Mouse (Mus musculus): ENCODE measurements at regions not wholly inside any gene's neighbourhood (a gene's known extent, or its start where the extent isn't known, plus 50 kb on each side); places are given as distances from the start of the nearest gene placed in this dataset.

- no peak overlapping the region for H3K4me3 ChIP-seq (replicated peaks)
- H3K27me3 ChIP-seq = no peaks in the 10 kb centered on the region
- no peak for ATAC-seq (replicated peaks; ENCODE audit: low FRiP score)
- no peak overlapping the region for H3K9ac ChIP-seq
- H3K27ac ChIP-seq = no peak overlapping the region
- H3K9me3 ChIP-seq (replicated peaks) = no peaks in the 10 kb centered on the region
- H3K36me3 ChIP-seq = no peaks in the 10 kb centered on the region
- 87% methylated on average over 5 of the region's 5 CpGs for WGBS
- H3K4me1 ChIP-seq = no peaks in the 10 kb centered on the region
- H3K4me2 ChIP-seq = no peak overlapping the region
Observed at GRCm38 (mm10) chr10:123997260-123997659, 733.5 kb downstream of the Fam19a2 start.

DNA sequence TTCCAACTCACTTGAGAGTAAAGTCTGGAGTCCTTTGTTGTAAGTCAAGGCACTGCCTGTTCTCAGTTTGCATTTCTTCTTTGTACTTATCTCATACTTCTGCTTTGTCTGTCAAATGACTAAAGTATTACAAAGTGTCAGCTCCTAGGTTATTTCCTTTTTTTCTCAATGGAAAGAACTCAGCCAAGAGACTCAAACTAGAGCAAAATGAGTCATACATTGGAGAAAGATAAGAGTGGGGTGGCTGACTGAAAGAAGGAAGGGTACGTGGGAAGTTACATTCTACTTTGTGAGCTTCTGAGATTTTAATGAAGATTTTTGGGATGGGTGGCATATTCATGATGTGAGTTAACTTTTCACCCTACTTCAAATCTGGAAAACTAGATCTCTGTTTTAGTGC, 735.2 kb downstream of the Fam19a2 start:
- ATAC-seq (replicated peaks; ENCODE audit: low FRiP score) = no peak
- Histone ChIP-seq H3K27me3 (no peaks in the 10 kb centered on the region), H3K9ac (no peak overlapping the region), H3K4me3 (replicated peaks) (no peak overlapping the region), H3K36me3 (no peaks in the 10 kb centered on the region), H3K9me3 (replicated peaks) (no peaks in the 10 kb centered on the region), H3K4me1 (no peaks in the 10 kb centered on the region), H3K4me2 (no peak overlapping the region), H3K27ac (no peak overlapping the region)
- WGBS = 79% methylated on average over 1 of the region's 1 CpGs

DNA sequence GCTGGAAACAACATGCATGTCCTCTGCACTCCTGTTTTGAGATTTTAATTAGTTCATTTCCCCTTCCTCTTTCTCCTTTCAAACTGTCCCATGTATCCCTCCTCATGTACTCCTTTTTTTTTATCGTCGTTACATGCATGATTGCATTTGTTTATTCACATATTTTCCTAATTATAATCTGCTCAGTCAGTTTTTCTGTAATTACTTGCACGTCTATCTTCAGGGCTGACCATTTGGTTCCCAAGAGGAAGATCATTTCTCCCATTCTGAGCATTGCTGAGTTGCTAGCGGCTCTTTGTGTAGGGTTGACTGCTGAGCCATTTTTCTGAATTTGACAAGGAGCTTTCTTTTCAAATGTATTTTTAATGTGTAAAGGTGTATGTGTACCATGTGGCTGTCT, 781.2 kb downstream of the Fam19a2 start:
- Histone ChIP-seq H3K36me3 (no peaks in the 10 kb centered on the region), H3K9me3 (replicated peaks) (no peaks in the 10 kb centered on the region), H3K9ac (no peak overlapping the region), H3K4me2 (no peak overlapping the region), H3K4me1 (no peaks in the 10 kb centered on the region), H3K27ac (no peak overlapping the region), H3K27me3 (no peaks in the 10 kb centered on the region), H3K4me3 (replicated peaks) (no peak overlapping the region)
- ATAC-seq (replicated peaks; ENCODE audit: low FRiP score) = no peak
- 73% methylated on average over 4 of the region's 4 CpGs for WGBS

GRCm38 (mm10) chr10:124045791-124046190, 782.0 kb downstream of the Fam19a2 start:
- H3K9ac ChIP-seq = no peak overlapping the region
- ATAC-seq (replicated peaks; ENCODE audit: low FRiP score) = no peak
- H3K27ac ChIP-seq = no peak overlapping the region
- no peak overlapping the region for H3K4me2 ChIP-seq
- H3K9me3 ChIP-seq (replicated peaks) = no peaks in the 10 kb centered on the region
- 77% methylated on average over 2 of the region's 2 CpGs for WGBS
- H3K4me3 ChIP-seq (replicated peaks) = no peak overlapping the region
- no peaks in the 10 kb centered on the region for H3K4me1 ChIP-seq
- H3K27me3 ChIP-seq = no peaks in the 10 kb centered on the region
- H3K36me3 ChIP-seq = no peaks in the 10 kb centered on the region

- Histone ChIP-seq H3K4me3 (replicated peaks) (no peak overlapping the region), H3K9ac (no peak overlapping the region), H3K4me1 (no peaks in the 10 kb centered on the region), H3K27me3 (no peaks in the 10 kb centered on the region), H3K27ac (no peak overlapping the region), H3K36me3 (no peaks in the 10 kb centered on the region), H3K4me2 (no peak overlapping the region), H3K9me3 (replicated peaks) (no peaks in the 10 kb centered on the region)
- 0 out of 2 replicates have a peak, but pooled peaks have one; percentile 12 for ATAC-seq (replicated peaks; ENCODE audit: low FRiP score)
- 69% methylated on average over 3 of the region's 3 CpGs for WGBS
Observed at GRCm38 (mm10) chr10:124082756-124083155, 819.0 kb downstream of the Fam19a2 start.

- H3K27me3 ChIP-seq = no peaks in the 10 kb centered on the region
- no peak overlapping the region for H3K4me2 ChIP-seq
- 83% methylated on average over 10 of the region's 10 CpGs for WGBS
Observed at GRCm38 (mm10) chr10:124090547-124090946, 826.8 kb downstream of the Fam19a2 start.

GRCm38 (mm10) chr10:124091364-124091763, 827.6 kb downstream of the Fam19a2 start:
- Histone ChIP-seq H3K4me3 (replicated peaks) (no peak overlapping the region), H3K4me1 (no peaks in the 10 kb centered on the region), H3K36me3 (no peaks in the 10 kb centered on the region), H3K9me3 (replicated peaks) (no peaks in the 10 kb centered on the region), H3K27me3 (no peaks in the 10 kb centered on the region), H3K9ac (no peak overlapping the region), H3K4me2 (no peak overlapping the region), H3K27ac (no peak overlapping the region)
- WGBS = 85% methylated on average over 7 of the region's 7 CpGs
- ATAC-seq (replicated peaks; ENCODE audit: low FRiP score) = no peak

More at GRCm38 (mm10) chr10:124090547-124090946, 826.8 kb downstream of the Fam19a2 start:
- Histone ChIP-seq H3K9me3 (replicated peaks) (no peaks in the 10 kb centered on the region), H3K4me3 (replicated peaks) (no peak overlapping the region), H3K36me3 (no peaks in the 10 kb centered on the region), H3K4me1 (no peaks in the 10 kb centered on the region), H3K27ac (no peak overlapping the region), H3K9ac (no peak overlapping the region)
- no peak for ATAC-seq (replicated peaks; ENCODE audit: low FRiP score)

- ATAC-seq (replicated peaks; ENCODE audit: low FRiP score) = no peak
- no peaks in the 10 kb centered on the region for H3K4me1 ChIP-seq
- H3K4me3 ChIP-seq (replicated peaks) = no peak overlapping the region
- no peak overlapping the region for H3K4me2 ChIP-seq
- H3K9me3 ChIP-seq (replicated peaks) = no peaks in the 10 kb centered on the region
- no peaks in the 10 kb centered on the region for H3K27me3 ChIP-seq
- H3K27ac ChIP-seq = no peak overlapping the region
- H3K9ac ChIP-seq = no peak overlapping the region
- no peaks in the 10 kb centered on the region for H3K36me3 ChIP-seq
Observed at GRCm38 (mm10) chr10:124119585-124119984, 855.8 kb downstream of the Fam19a2 start.

DNA sequence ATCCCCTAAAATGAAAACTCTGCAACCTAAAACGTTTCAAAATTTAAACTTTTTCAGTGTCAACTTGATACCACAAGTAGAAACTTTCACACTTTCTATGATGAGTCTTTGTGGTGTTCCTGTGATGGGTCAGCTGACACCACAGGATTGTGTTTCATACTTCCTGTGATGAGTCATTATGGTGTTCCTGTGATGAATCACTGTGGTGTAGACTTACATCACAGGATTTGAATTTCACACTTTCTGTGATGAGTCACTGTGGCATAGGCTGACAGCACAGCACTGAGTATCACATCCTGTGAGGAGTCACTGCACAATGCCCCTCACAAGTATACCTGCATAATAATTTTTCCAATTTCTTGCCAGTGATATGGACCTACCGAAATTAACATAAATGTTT, 874.7 kb downstream of the Fam19a2 start:
- no peaks in the 10 kb centered on the region for H3K36me3 ChIP-seq
- WGBS = 67% methylated on average over 2 of the region's 2 CpGs
- no peaks in the 10 kb centered on the region for H3K27me3 ChIP-seq
- no peaks in the 10 kb centered on the region for H3K4me1 ChIP-seq
- no peak overlapping the region for H3K4me2 ChIP-seq
- H3K4me3 ChIP-seq (replicated peaks) = no peak overlapping the region
- no peak overlapping the region for H3K9ac ChIP-seq
- no peak overlapping the region for H3K27ac ChIP-seq
- ATAC-seq (replicated peaks; ENCODE audit: low FRiP score) = no peak
- no peaks in the 10 kb centered on the region for H3K9me3 ChIP-seq (replicated peaks)

- H3K27ac ChIP-seq = no peak overlapping the region
- no peaks in the 10 kb centered on the region for H3K27me3 ChIP-seq
- WGBS = 79% methylated on average over 1 of the region's 1 CpGs
- ATAC-seq (replicated peaks; ENCODE audit: low FRiP score) = no peak
- no peaks in the 10 kb centered on the region for H3K9me3 ChIP-seq (replicated peaks)
- H3K9ac ChIP-seq = no peak overlapping the region
- no peaks in the 10 kb centered on the region for H3K36me3 ChIP-seq
- H3K4me2 ChIP-seq = no peak overlapping the region
- H3K4me3 ChIP-seq (replicated peaks) = no peak overlapping the region
- no peaks in the 10 kb centered on the region for H3K4me1 ChIP-seq
Observed at GRCm38 (mm10) chr10:124142336-124142735, 878.5 kb downstream of the Fam19a2 start.

- H3K4me1 ChIP-seq = no peaks in the 10 kb centered on the region
- no peaks in the 10 kb centered on the region for H3K36me3 ChIP-seq
- 52% methylated on average over 9 of the region's 9 CpGs for WGBS
- ATAC-seq (replicated peaks; ENCODE audit: low FRiP score) = no peak
- H3K9me3 ChIP-seq (replicated peaks) = no peaks in the 10 kb centered on the region
- no peak overlapping the region for H3K27ac ChIP-seq
- no peak overlapping the region for H3K4me3 ChIP-seq (replicated peaks)
- H3K27me3 ChIP-seq = no peaks in the 10 kb centered on the region
- H3K4me2 ChIP-seq = no peak overlapping the region
- H3K9ac ChIP-seq = no peak overlapping the region
Observed at GRCm38 (mm10) chr10:124146751-124147469, 883.1 kb downstream of the Fam19a2 start.

- Histone ChIP-seq H3K4me3 (replicated peaks) (no peak overlapping the region), H3K27ac (no peak overlapping the region), H3K4me2 (no peak overlapping the region), H3K9me3 (replicated peaks) (no peaks in the 10 kb centered on the region), H3K4me1 (no peaks in the 10 kb centered on the region), H3K9ac (no peak overlapping the region), H3K27me3 (no peaks in the 10 kb centered on the region), H3K36me3 (no peaks in the 10 kb centered on the region)
- ATAC-seq (replicated peaks; ENCODE audit: low FRiP score) = no peak
- WGBS = 74% methylated on average over 7 of the region's 7 CpGs
Observed at GRCm38 (mm10) chr10:124163441-124163840, 899.6 kb downstream of the Fam19a2 start.

DNA sequence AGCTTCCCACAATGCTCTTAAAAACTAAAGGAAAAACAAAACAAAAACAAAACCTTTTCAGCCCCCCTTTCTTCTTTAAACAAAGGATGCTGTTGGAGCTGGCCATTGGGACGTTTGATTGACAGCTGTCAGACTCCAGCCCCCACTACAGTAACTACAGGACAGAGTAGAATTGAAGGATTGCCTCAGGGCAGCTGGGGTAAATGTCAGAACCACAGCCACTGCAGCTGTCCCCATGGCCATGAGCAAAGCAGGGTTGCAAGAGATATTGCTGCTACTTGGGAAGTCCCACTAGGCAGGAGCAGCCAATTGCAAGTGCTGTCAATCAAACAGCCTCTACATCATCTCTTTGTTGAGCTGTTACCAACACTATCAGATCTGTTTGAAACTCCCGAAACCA, 911.8 kb downstream of the Fam19a2 start:
- Histone ChIP-seq H3K4me2 (no peak overlapping the region), H3K27ac (no peak overlapping the region), H3K27me3 (no peaks in the 10 kb centered on the region), H3K4me1 (no peaks in the 10 kb centered on the region), H3K9ac (no peak overlapping the region), H3K9me3 (replicated peaks) (no peaks in the 10 kb centered on the region), H3K36me3 (no peaks in the 10 kb centered on the region), H3K4me3 (replicated peaks) (no peak overlapping the region)
- no peak for ATAC-seq (replicated peaks; ENCODE audit: low FRiP score)
- 84% methylated on average over 2 of the region's 2 CpGs for WGBS
